Mouse (Mus musculus) E14TG2a.4 (cell line): ENCODE measurements around the gene Apaf1.

Experiments
- CTCF ChIP-seq: conservative IDR thresholded peaks from 2 replicates; pipeline ENCODE4 v1.5.1; 2014; ENCODE audit warnings: low read length
- NANOG ChIP-seq: IDR thresholded peaks from 2 replicates; pipeline ENCODE4 v1.6.1; 2014; ENCODE audit warnings: borderline replicate concordance, low read length, mixed read lengths

DNA sequence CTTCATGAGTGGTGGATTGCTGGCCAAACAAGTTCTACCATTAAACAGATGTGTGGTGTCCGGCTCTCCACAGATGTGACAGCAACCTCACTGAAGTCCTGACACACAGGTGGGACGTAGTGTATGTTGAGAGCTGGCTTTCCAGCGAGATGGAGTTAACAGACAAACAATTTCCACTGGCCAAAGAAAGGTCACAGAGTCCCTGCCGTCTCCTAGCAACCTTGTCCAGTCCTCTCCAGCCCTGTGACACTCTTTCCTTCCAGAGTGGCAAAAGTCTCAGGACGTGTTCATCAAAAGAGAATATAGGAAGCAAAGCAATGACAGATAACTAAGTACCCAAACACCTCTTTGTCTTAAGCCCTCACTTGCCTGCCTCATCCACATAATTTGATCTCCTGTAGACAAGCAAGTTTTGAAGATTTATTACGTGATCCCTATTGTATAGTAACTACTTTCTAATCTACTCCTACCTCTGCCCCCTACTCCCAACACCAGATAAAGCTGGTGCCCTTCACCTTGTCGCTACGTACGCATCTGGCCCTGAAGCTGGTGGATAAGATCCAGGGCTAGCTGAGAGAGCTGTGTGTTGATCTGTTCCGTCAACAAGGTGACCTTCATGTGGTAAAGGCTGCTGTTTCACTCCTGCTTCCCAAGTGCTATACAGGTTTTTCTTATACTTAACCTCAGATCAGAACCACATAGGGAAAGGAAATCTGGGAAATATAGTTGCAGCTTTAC, 44.2 kb upstream of the Apaf1 start:
- TF ChIP-seq CTCF = no peak
- TF ChIP-seq NANOG = no peak
